Mouse (Mus musculus) CH12.LX (cell line): ENCODE measurements around the gene Yrdc. TPM values are rescaled to one million over a fixed set of nuclear protein-coding genes. Genes with fewer than 3 reads are reported as not detected.

Source experiments
- DNase-seq: peaks from one replicate; pipeline ENCODE4 v3.0.0-alpha.2; 2013; ENCODE audit errors: extremely low read depth
- H3K27ac ChIP-seq: 2 replicates; pipeline ENCODE4 v1.5.1; 2012; ENCODE audit warnings: low read depth, mild to moderate bottlenecking, control low read depth, moderate library complexity; ENCODE audit not compliant: insufficient read depth
- H3K27me3 ChIP-seq: replicated peaks from 2 replicates; pipeline ENCODE3; 2012; ENCODE audit warnings: inconsistent platforms
- H3K36me3 ChIP-seq, 2 experiments: replicated peaks in 1 of 2; 2 replicates each; pipeline versions ENCODE3 to v1.6.1; 2012; ENCODE audit warnings: inconsistent platforms in 1 of 2, low read length in 1 of 2, mild to moderate bottlenecking in 1 of 2, mixed read lengths in 1 of 2, moderate library complexity in 1 of 2; ENCODE audit not compliant: control insufficient read depth in 1 of 2, insufficient read depth in 1 of 2
- H3K4me1 ChIP-seq, 2 experiments: 2 replicates each; pipeline ENCODE4 v1.6.1; 2012; ENCODE audit warnings: inconsistent platforms in 1 of 2, moderate library complexity in 1 of 2; ENCODE audit not compliant: insufficient read depth in 2 of 2, control insufficient read depth in 1 of 2
- H3K4me2 ChIP-seq: 2 replicates; pipeline ENCODE4 v1.6.1; 2012; ENCODE audit warnings: low read depth, mild to moderate bottlenecking, control low read depth; ENCODE audit not compliant: poor library complexity, insufficient read depth, severe bottlenecking
- H3K4me3 ChIP-seq, 3 experiments: fragments of 150-350 bp in 1 of 3; sonication (generic) in 1 of 3; replicated peaks in 1 of 3; 2 replicates each; pipeline versions ENCODE3 to v1.5.1; 2011 to 2012; ENCODE audit warnings: low read depth in 2 of 3, low read length in 2 of 3, mild to moderate bottlenecking in 2 of 3, moderate library complexity in 2 of 3, control low read depth in 1 of 3, improper control_type of control experiment in 1 of 3, inconsistent platforms in 1 of 3, mixed read lengths in 1 of 3; ENCODE audit not compliant: poor library complexity in 1 of 3
- H3K79me2 ChIP-seq: replicated peaks from 2 replicates; pipeline ENCODE4 v1.6.1; 2012; ENCODE audit warnings: mild to moderate bottlenecking, moderate library complexity; ENCODE audit not compliant: control insufficient read depth, poor library complexity, insufficient read depth, severe bottlenecking; ENCODE audit errors: extremely low read depth
- H3K9ac ChIP-seq: 2 replicates; pipeline ENCODE4 v1.6.1; 2012; ENCODE audit warnings: low read depth, mild to moderate bottlenecking, control low read depth, moderate library complexity; ENCODE audit not compliant: insufficient read depth
- H3K9me3 ChIP-seq: replicated peaks from 2 replicates; pipeline ENCODE3; 2012; ENCODE audit warnings: low read length, inconsistent platforms, mixed read lengths
- CHD1 ChIP-seq: IDR thresholded peaks from 2 replicates; pipeline ENCODE4 v1.6.1; 2012; ENCODE audit warnings: low read depth, low read length, improper control_type of control experiment, inconsistent platforms
- CTCF ChIP-seq, 2 experiments: IDR thresholded peaks in 1 of 2; conservative IDR thresholded peaks in 1 of 2; 2 replicates each; pipeline ENCODE4 v1.5.1; 2011 to 2012; ENCODE audit warnings: low read depth in 2 of 2, low read length in 2 of 2, improper control_type of control experiment in 1 of 2, inconsistent platforms in 1 of 2, mild to moderate bottlenecking in 1 of 2, moderate library complexity in 1 of 2
- E2F4 ChIP-seq: IDR thresholded peaks from 2 replicates; pipeline ENCODE4 v1.6.1; 2011; ENCODE audit warnings: low read depth, low read length, improper control_type of control experiment; ENCODE audit not compliant: insufficient replicate concordance
- ELF1 ChIP-seq: IDR thresholded peaks from 2 replicates; pipeline ENCODE4 v1.6.1; 2014; ENCODE audit warnings: low read depth, mild to moderate bottlenecking, inconsistent platforms, low read length, improper control_type of control experiment
- EP300 ChIP-seq: IDR thresholded peaks from 2 replicates; pipeline ENCODE4 v1.6.1; 2011; ENCODE audit warnings: low read length, improper control_type of control experiment
- ETS1 ChIP-seq: conservative IDR thresholded peaks from 2 replicates; pipeline ENCODE4 v1.6.1; 2012; ENCODE audit warnings: low read depth, mild to moderate bottlenecking, inconsistent platforms, low read length, improper control_type of control experiment, moderate library complexity
- GABPA ChIP-seq: IDR thresholded peaks from 2 replicates; pipeline ENCODE4 v1.6.1; 2012; ENCODE audit warnings: low read depth, low read length, improper control_type of control experiment, inconsistent platforms; ENCODE audit not compliant: insufficient replicate concordance
- HCFC1 ChIP-seq: IDR thresholded peaks from 2 replicates; pipeline ENCODE4 v1.6.1; 2012; ENCODE audit warnings: low read depth, mild to moderate bottlenecking, inconsistent platforms, low read length, improper control_type of control experiment
- IRF4 ChIP-seq: IDR thresholded peaks from 2 replicates; pipeline ENCODE4 v1.6.1; 2014; ENCODE audit warnings: low read depth, mild to moderate bottlenecking, inconsistent platforms, low read length, improper control_type of control experiment
- JUND ChIP-seq: conservative IDR thresholded peaks from 2 replicates; pipeline ENCODE4 v1.6.1; 2011; ENCODE audit warnings: low read depth, low read length, improper control_type of control experiment
- MEF2A ChIP-seq: IDR thresholded peaks from 2 replicates; pipeline ENCODE4 v1.6.1; 2014; ENCODE audit warnings: low read depth, mild to moderate bottlenecking, inconsistent platforms, low read length, improper control_type of control experiment, borderline replicate concordance
- MYC ChIP-seq: IDR thresholded peaks from 2 replicates; pipeline ENCODE4 v1.6.1; 2011; ENCODE audit warnings: low read depth, mild to moderate bottlenecking, improper control_type of control experiment, low read length
- NRF1 ChIP-seq: IDR thresholded peaks from 2 replicates; pipeline ENCODE4 v1.6.1; 2014; ENCODE audit warnings: low read depth, mild to moderate bottlenecking, inconsistent platforms, low read length, improper control_type of control experiment, moderate library complexity
- POLR2AphosphoS2 ChIP-seq: IDR thresholded peaks from 2 replicates; pipeline ENCODE4 v1.6.1; 2011; ENCODE audit warnings: low read depth, low read length, improper control_type of control experiment
- RAD21 ChIP-seq: IDR thresholded peaks from 2 replicates; pipeline ENCODE4 v1.6.1; 2011; ENCODE audit warnings: low read depth, mild to moderate bottlenecking, low read length, improper control_type of control experiment, moderate library complexity
- RCOR1 ChIP-seq: conservative IDR thresholded peaks from 2 replicates; pipeline ENCODE4 v1.6.1; 2012; ENCODE audit warnings: low read depth, mild to moderate bottlenecking, inconsistent platforms, low read length, improper control_type of control experiment
- SMC3 ChIP-seq: IDR thresholded peaks from 2 replicates; pipeline ENCODE4 v1.6.1; 2011; ENCODE audit warnings: low read depth, low read length, improper control_type of control experiment
- UBTF ChIP-seq: IDR thresholded peaks from 2 replicates; pipeline ENCODE4 v1.6.1; 2012; ENCODE audit warnings: low read depth, mild to moderate bottlenecking, inconsistent platforms, low read length, improper control_type of control experiment, moderate library complexity
- USF1 ChIP-seq: IDR thresholded peaks from 2 replicates; pipeline ENCODE4 v1.6.1; 2014; ENCODE audit warnings: low read depth, mild to moderate bottlenecking, inconsistent platforms, low read length, improper control_type of control experiment
- USF2 ChIP-seq: conservative IDR thresholded peaks from 2 replicates; pipeline ENCODE4 v1.6.1; 2011; ENCODE audit warnings: low read depth, low read length, improper control_type of control experiment
- ZKSCAN1 ChIP-seq: IDR thresholded peaks from 2 replicates; pipeline ENCODE4 v1.6.1; 2012; ENCODE audit warnings: low read depth, inconsistent platforms, low read length, improper control_type of control experiment, borderline replicate concordance
- ZNF384 ChIP-seq: IDR thresholded peaks from 2 replicates; pipeline ENCODE4 v1.6.1; 2012; ENCODE audit warnings: low read depth, low read length, improper control_type of control experiment, inconsistent platforms
- dilution Hi-C: fragments of 300-500 bp; cut with MboI; formaldehyde crosslinking; loops from 2 replicates; pipeline ENCODE4 v1.14.3; 2020; ENCODE audit warnings: low sequenced_read_pairs; ENCODE audit not compliant: extremely low pct_unique_long_range_greater_than_20kb, extremely low pct_ligation_motif_present
- in situ Hi-C: fragments of 300-500 bp; cut with MboI; formaldehyde crosslinking; loops from 3 replicates; pipeline ENCODE4 v1.14.3; 2019; ENCODE audit warnings: low sequenced_read_pairs, low pct_ligation_motif_present, low pct_unique_long_range_greater_than_20kb, mixed read lengths
- polyA plus RNA-seq: library from polyadenylated mRNA; unstranded; fragments of >175 nt; gene quantifications from 2 replicates; pipeline ENCODE4 v1.2.1, GENCODE M21; 2012; ENCODE audit warnings: low read depth; ENCODE audit not compliant: insufficient read length
- total RNA-seq, 2 experiments: library from RNA; depleted of rRNA; stranded (reverse); fragments of 300-350 nt in 1 of 2; fragments of >200 nt in 1 of 2; gene quantifications; 2 replicates each; pipeline ENCODE4 v1.2.3; 2012 to 2014

The Yrdc gene
- total and polyA plus RNA-seq, 3 experiments: 86.8 to 160 (median 87.6) TPM

- dilution Hi-C loops (no loop called here), in situ Hi-C loops (no loop called here)
- H3K36me3 ChIP-seq: peaks cover 62 to 92% of the 10 kb centered on the region in 2 experiments
- no peak overlapping the region for H3K9ac ChIP-seq
- no peaks in the 10 kb centered on the region for H3K9me3 ChIP-seq
- no peak overlapping the region for H3K27ac ChIP-seq
- H3K79me2 ChIP-seq: no peaks in the 10 kb centered on the region
- TF ChIP-seq CHD1 (no peak), EP300 (no peak), JUND (no peak), ETS1 (no peak), USF1 (no peak), ZNF384 (no peak), MEF2A (no peak), SMC3 (no peak), NRF1 (no peak), MYC (no peak), RCOR1 (no peak), USF2 (no peak)
- peaks cover 0 to 12% of the 10 kb centered on the region in 2 experiments; a peak in 1 of 4 replicates for H3K4me1 ChIP-seq
- H3K4me2 ChIP-seq: no peak overlapping the region
- no peak for DNase-seq
- no peaks in the 10 kb centered on the region for H3K27me3 ChIP-seq
- no peak overlapping the region for H3K4me3 ChIP-seq
Observed at GRCm38 (mm10) chr4:124825371-124825965, 25.0 kb upstream of the Yrdc start.

DNA sequence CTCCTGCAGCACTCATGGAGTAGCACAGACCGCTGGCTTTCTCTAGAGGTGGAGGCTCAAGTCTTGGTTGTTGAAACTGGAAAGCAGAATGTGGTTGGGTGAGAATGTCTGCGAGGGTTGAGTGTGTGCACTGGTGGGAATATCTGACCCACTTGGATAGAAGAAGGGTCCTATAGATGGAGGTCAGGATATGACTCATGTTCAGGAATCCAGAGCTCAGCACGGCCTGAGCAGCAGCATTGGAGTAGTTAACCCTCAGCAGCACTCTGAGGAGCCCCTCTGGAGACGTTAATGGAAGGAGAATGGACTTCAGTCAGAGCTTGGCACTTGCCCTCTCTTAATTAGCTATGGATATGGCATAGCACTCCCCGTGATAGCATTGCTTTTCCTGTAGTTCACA lies 20.8 kb upstream of the Yrdc start:
- no peaks in the 10 kb centered on the region for H3K4me1 ChIP-seq
- no peak overlapping the region for H3K9ac ChIP-seq
- H3K27me3 ChIP-seq: no peaks in the 10 kb centered on the region
- in situ Hi-C loops (no loop called here), dilution Hi-C loops (no loop called here)
- H3K4me3 ChIP-seq: no peak overlapping the region
- H3K27ac ChIP-seq: no peak overlapping the region
- no peaks in the 10 kb centered on the region for H3K79me2 ChIP-seq
- H3K9me3 ChIP-seq: no peaks in the 10 kb centered on the region
- TF ChIP-seq ELF1 (no peak), ZKSCAN1 (no peak), SMC3 (no peak), MEF2A (no peak), GABPA (no peak), POLR2AphosphoS2 (no peak), HCFC1 (no peak), RAD21 (no peak), RCOR1 (no peak), E2F4 (no peak), CTCF (conservative IDR thresholded peaks at IDR 0.05 in 1 of 2, IDR thresholded peaks at IDR 0.05 in 1 of 2; ENCODE audit: low read depth in 2 of 2, low read length in 2 of 2) (no peak), UBTF (no peak), JUND (no peak), CHD1 (no peak), ZNF384 (no peak), IRF4 (no peak)
- peaks cover 47 to 83% of the 10 kb centered on the region in 2 experiments for H3K36me3 ChIP-seq
- DNase-seq: no peak
- H3K4me2 ChIP-seq: no peak overlapping the region
